Mouse (Mus musculus) T-helper 17 cell (primary cell): ENCODE measurements around the gene Osbpl6.

ENCODE experiments used
- in situ Hi-C, 2 experiments: fragments of 300-600 bp; cut with MboI, MseI; formaldehyde crosslinking; loops; 1 replicate in 1 of 2; 2 replicates in 1 of 2; pipeline ENCODE4 v1.15.1; 2025; ENCODE audit warnings: high pct_unique_total_duplicates in 2 of 2

The Osbpl6 gene

GRCm38 (mm10) chr2:76639637-76640036 is 233.3 kb downstream of the Osbpl6 start:
- in situ Hi-C loops: no loop called here

- in situ Hi-C loops: no loop called here
Observed at GRCm38 (mm10) chr2:76643801-76644200, 237.5 kb downstream of the Osbpl6 start.

- in situ Hi-C loops: no loop called here
Observed at GRCm38 (mm10) chr2:76647441-76647869, 241.1 kb downstream of the Osbpl6 start.

GRCm38 (mm10) chr2:76647883-76648570 is 241.7 kb downstream of the Osbpl6 start, which contains the start of the genes Prkra and Pjvk:
TSS of gene Prkra (minus strand) at chr2:76648015.
TSS of gene Pjvk (plus strand) at chr2:76648476.
- in situ Hi-C loops: no loop called here

- in situ Hi-C loops: no loop called here
Observed at GRCm38 (mm10) chr2:76648666-76649141, 242.4 kb downstream of the Osbpl6 start.
